Mouse (Mus musculus): ENCODE results near the gene Slc16a7.

The Slc16a7 gene

GRCm38 (mm10) chr10:125184146-125184545 lies 205.1 kb downstream of the Slc16a7 start:
- WGBS, result 68% methylated on average over 5 of the region's 5 CpGs

GRCm38 (mm10) chr10:125182545-125182944 lies 206.7 kb downstream of the Slc16a7 start:
- 91% methylated on average over 3 of the region's 3 CpGs for WGBS

- 48% methylated on average over 2 of the region's 2 CpGs for WGBS
These were observed 211.5 kb downstream of the Slc16a7 start for GRCm38 (mm10) chr10:125177782-125178181.

GRCm38 (mm10) chr10:125175013-125175650 lies 214.1 kb downstream of the Slc16a7 start:
- 47% methylated on average over 5 of the region's 5 CpGs for WGBS

GRCm38 (mm10) chr10:125171625-125172024 lies 217.6 kb downstream of the Slc16a7 start:
- 95% methylated on average over 10 of the region's 10 CpGs for WGBS

- 72% methylated on average over 6 of the region's 6 CpGs for WGBS
These were observed 218.1 kb downstream of the Slc16a7 start for GRCm38 (mm10) chr10:125171154-125171553.

Measured in cerebral cortex, adult 2 months (tissue).